ENCODE assay signal across 23 mouse cellular contexts in the genomic region with DNA sequence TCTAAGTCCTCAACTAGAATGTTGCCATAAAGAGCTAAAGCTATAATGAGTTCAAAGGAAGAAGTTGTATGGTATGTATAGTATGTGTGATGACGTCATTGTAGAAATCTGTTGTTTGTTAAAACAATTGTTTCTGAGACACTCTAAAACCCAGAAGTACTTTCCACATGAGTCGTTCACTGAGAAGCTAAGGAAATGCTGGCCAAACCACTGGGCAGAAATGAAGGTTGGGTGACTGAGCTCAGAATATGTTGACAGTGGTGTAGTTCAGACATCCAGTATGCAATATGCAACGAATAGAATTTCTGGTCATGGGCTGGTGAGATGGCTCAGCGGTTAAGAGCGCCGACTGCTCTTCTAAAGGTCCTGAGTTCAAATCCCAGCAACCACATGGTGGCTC. TPM values are rescaled to one million over a fixed set of nuclear protein-coding genes. Genes with fewer than 3 reads are reported as not detected.
"Had no signal": no experiment of that assay in that cellular context is flagged by ENCODE, and none has a peak within 500 bp of the region (broad histone marks: within the 10 kb centered on the region; RNA-seq: fewer than 3 reads in every experiment).

No protein-coding gene starts in this region.

- H3K27ac ChIP-seq: liver, embryonic 13.5 days; macrophage; midbrain, embryonic 12.5 days; midbrain, embryonic 15.5 days; neural tube, embryonic 12.5 days; neural tube, embryonic 15.5 days; stomach, postnatal 0 days had no signal

- DNase-seq: kidney, adult 2 months; kidney, postnatal 10 days; kidney, postnatal 4 days; liver, embryonic 13.5 days; lung, adult 2 months; retina, postnatal 1 day; right cerebral cortex, postnatal 25 days; thymus, adult 2 months; thymus, postnatal 14 days; thymus, postnatal 4 days had no signal

- H3K4me1 ChIP-seq: midbrain, embryonic 12.5 days; midbrain, embryonic 15.5 days; neural tube, embryonic 12.5 days; neural tube, embryonic 15.5 days had no signal

- H3K4me3 ChIP-seq: liver, embryonic 13.5 days; midbrain, embryonic 12.5 days; midbrain, embryonic 15.5 days; neural tube, embryonic 12.5 days; neural tube, embryonic 15.5 days had no signal

RNA-seq across cellular contexts. Expression of gene Mylk2, which starts 47.8 kb away (rescaled TPM):
- total RNA-seq: layer of hippocampus, adult 18-20 months; left cerebral cortex, postnatal 25 days; megakaryocyte, adult 5-6 weeks had no signal
- polyA plus RNA-seq: kidney, embryonic 14.5 days; limb, embryonic 11.5 days; liver, adult 2 months; liver, embryonic 13.5 days; macrophage; midbrain, embryonic 12.5 days; midbrain, embryonic 15.5 days; neural tube, embryonic 12.5 days; stomach, embryonic 14.5 days had no signal
